In the genomic region with DNA sequence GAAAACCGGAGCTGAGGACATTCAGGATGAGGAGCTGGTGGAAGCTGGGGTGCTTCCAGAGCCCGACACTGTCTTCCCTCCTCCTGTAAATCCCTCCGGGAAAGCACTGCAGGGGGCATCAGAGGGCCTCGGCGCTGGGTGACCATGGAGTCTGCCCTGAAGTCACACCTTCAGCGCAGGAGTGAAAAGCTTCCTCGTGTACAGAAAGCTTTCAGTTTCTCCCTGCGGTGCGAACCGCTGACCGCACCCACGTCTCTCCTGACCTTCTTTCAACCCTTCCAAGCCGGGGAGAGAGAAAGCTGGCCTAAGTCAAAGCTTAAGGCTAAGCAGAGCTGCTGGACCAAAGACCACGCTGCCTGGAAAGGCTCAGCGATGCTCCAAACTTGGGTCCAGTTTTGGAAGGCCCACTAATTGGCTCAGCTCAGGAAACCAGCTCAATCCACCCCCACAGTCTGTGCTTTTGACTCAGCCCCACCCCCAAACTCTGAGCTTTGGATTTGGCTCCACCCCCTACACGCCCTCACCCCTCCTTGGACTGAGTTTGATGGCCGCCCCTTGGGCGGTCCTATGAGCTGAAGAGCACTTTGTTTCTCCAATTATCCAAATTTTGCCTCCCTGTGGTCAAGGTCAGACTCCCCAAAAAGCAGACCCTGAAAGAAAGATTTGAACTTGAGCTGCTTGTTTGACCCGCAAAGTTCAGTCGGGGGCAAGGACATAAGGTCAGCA, we compare ENCODE assay signal across 10 mouse cellular contexts.
DNase-seq lines count a peak whose midpoint lies in the region; ATAC-seq lines count a peak whose summit lies in the region.
"Had no signal": no experiment of that assay in that cellular context is flagged by ENCODE, and none has a peak within 500 bp of the region (broad histone marks: within the 10 kb centered on the region; RNA-seq: fewer than 3 reads in every experiment).

No protein-coding gene starts in this region.

- ATAC-seq in common myeloid progenitor, adult 5-6 weeks (replicated peaks; ENCODE audit: low read depth, poor library complexity, severe bottlenecking): peak; percentile 76
- ATAC-seq: midbrain, embryonic 16.5 days had no signal

- peak; percentile 11 to 28 for DNase-seq in adrenal gland, postnatal 36 days
- no peak for DNase-seq in adrenal gland, adult 8-10 months
- DNase-seq in kidney, postnatal 4 days: peak; percentile 28 to 31
- no peak for DNase-seq in kidney, adult 9 months
- peak; percentile 4 for DNase-seq in lung, postnatal 14 days
- no peak for DNase-seq in thymus, postnatal 0 days (ENCODE audit: low spot score)
- DNase-seq in left cerebral cortex, adult 9 months (ENCODE audit: low spot score in 2 of 2): no peak
- DNase-seq: cerebellum, adult 2 months had no signal

Comparison
In these comparisons a context has a peak if more than half of its experiments do, and no peak if none do; other contexts are left out.
1. DNase-seq: peak in adrenal gland, postnatal 36 days (2 of 2), kidney, postnatal 4 days (2 of 2) and lung, postnatal 14 days (single experiment); none in adrenal gland, adult 8-10 months (single experiment), kidney, adult 9 months (single experiment), thymus, postnatal 0 days (single experiment) and left cerebral cortex, adult 9 months (0 of 2).